Mouse (Mus musculus): ENCODE measurements at regions not wholly inside any gene's neighbourhood (a gene's known extent, or its start where the extent isn't known, plus 50 kb on each side); places are given as distances from the start of the nearest gene placed in this dataset.

DNA sequence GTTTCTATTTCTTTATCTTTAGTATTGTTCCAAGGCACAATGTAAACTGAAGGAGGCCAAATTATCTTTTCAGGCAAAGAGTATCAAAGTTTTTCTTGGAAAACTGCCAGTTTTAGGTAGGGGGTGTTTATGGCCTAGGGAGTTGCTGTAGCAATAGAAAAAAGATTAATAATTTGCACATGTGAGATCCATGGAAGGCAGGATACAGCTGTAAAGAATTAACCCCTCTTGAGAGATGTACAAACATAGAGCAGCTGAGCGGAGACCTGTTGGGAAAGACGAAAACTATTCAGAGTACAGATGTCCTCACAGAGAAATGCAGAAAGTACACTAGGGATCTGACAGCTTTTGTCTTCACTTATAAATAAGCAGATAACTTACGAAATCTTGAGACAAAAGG lies 176.8 kb downstream of the Fign start:
- no peak overlapping the region for H3K27ac ChIP-seq (ENCODE audit: low read depth, low read length)
- H3K4me2 ChIP-seq (ENCODE audit: low read depth): no peak overlapping the region
- no peaks in the 10 kb centered on the region for H3K27me3 ChIP-seq (ENCODE audit: insufficient read depth, low read length)
- H3K9ac ChIP-seq: no peak overlapping the region
- H3K4me1 ChIP-seq (ENCODE audit: insufficient read depth): no peaks in the 10 kb centered on the region
- WGBS: 44% methylated on average over 3 of the region's 3 CpGs
- H3K4me3 ChIP-seq (ENCODE audit: low read depth, low read length): no peak overlapping the region
- H3K9me3 ChIP-seq (ENCODE audit: low read length): no peaks in the 10 kb centered on the region
- TF ChIP-seq CTCF (IDR thresholded peaks at IDR 0.05; ENCODE audit: low read depth): no peak
- no peaks in the 10 kb centered on the region for H3K36me3 ChIP-seq (ENCODE audit: insufficient read depth)
- ATAC-seq (no peak), DNase-seq (no peak)

DNA sequence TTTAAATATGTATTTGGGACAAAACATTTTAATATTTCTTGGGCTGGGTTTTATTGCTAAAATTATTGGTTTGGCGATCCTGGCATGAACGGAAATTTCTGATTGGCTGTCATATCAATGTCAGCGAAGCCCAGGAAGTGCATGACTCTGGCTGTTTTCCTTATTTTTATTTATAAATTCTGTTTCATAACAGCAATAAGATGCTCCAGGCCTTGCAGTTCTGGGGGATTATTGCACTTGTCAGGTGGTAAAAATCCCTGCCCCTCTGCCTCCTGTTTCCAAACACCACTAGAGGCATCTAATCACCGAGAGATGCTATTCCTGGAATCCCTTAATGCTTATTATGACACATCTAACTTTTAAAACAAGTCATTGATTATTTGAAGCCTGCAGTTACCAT lies 177.8 kb downstream of the Fign start:
- TF ChIP-seq CTCF (IDR thresholded peaks at IDR 0.05; ENCODE audit: low read depth): no peak
- no peak for ATAC-seq
- no peaks in the 10 kb centered on the region for H3K4me1 ChIP-seq (ENCODE audit: insufficient read depth)
- WGBS: 92% methylated on average over 4 of the region's 4 CpGs
- H3K4me3 ChIP-seq (ENCODE audit: low read depth, low read length): no peak overlapping the region
- no peak overlapping the region for H3K9ac ChIP-seq
- H3K36me3 ChIP-seq (ENCODE audit: insufficient read depth): no peaks in the 10 kb centered on the region
- no peaks in the 10 kb centered on the region for H3K9me3 ChIP-seq (ENCODE audit: low read length)
- no peak for DNase-seq
- H3K4me2 ChIP-seq (ENCODE audit: low read depth): no peak overlapping the region
- no peaks in the 10 kb centered on the region for H3K27me3 ChIP-seq (ENCODE audit: insufficient read depth, low read length)
- H3K27ac ChIP-seq (ENCODE audit: low read depth, low read length): no peak overlapping the region

DNA sequence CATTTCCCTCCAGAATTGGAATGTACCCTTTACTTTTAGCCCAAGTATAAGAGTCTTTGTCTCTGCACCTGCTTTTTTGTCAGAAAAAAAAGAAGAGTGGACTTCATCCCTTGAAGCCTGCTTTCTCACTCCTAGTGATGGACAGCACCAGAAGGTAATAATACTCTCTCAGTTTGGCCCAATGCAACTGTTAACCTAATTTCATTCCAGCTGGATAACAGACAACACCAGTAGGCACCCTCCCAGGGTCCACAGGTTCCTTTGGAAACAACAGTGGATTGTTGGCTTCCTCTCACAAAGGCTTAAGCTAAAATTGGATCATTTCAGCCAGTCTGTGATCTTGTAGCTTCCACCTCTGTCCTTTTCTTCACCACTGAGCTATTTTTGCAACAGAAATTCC lies 197.2 kb downstream of the Fign start:
- ATAC-seq: no peak
- no peak for TF ChIP-seq CTCF (IDR thresholded peaks at IDR 0.05; ENCODE audit: low read depth)

DNA sequence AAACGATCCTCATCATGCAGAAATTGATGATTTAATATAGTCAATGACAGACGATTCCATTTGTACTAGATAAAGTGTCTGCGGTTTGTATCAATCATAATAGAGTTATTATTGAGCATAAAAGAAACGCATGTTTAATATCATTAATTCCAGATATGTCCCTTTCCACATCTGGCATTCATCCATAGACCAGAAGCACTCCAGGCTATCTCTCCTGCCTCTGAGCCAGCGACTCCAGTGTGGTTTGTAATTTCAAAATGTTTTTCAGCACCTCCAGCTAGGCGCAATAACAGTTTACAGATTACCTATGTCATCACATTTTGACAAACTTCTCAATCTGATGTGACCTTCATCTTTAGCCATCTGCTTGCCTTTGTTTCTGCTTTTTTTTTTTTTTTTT lies 219.4 kb downstream of the Fign start:
- DNase-seq (no peak), ATAC-seq (no peak)
- H3K4me3 ChIP-seq (ENCODE audit: low read depth, low read length): no peak overlapping the region
- 75% methylated on average over 6 of the region's 6 CpGs for WGBS
- H3K36me3 ChIP-seq (ENCODE audit: insufficient read depth): no peaks in the 10 kb centered on the region
- H3K27me3 ChIP-seq (ENCODE audit: insufficient read depth, low read length): no peaks in the 10 kb centered on the region
- no peak overlapping the region for H3K9ac ChIP-seq
- TF ChIP-seq CTCF (IDR thresholded peaks at IDR 0.05; ENCODE audit: low read depth): no peak
- no peaks in the 10 kb centered on the region for H3K4me1 ChIP-seq (ENCODE audit: insufficient read depth)
- no peak overlapping the region for H3K27ac ChIP-seq (ENCODE audit: low read depth, low read length)
- H3K4me2 ChIP-seq (ENCODE audit: low read depth): no peak overlapping the region
- H3K9me3 ChIP-seq (ENCODE audit: low read length): no peaks in the 10 kb centered on the region

More for the DNA sequence above, 197.2 kb downstream of the Fign start:
- no peaks in the 10 kb centered on the region for H3K36me3 ChIP-seq (ENCODE audit: insufficient read depth)
- no peak overlapping the region for H3K4me3 ChIP-seq (ENCODE audit: low read depth, low read length)
- H3K27me3 ChIP-seq (ENCODE audit: insufficient read depth, low read length): no peaks in the 10 kb centered on the region
- no peak overlapping the region for H3K9ac ChIP-seq
- no peak overlapping the region for H3K27ac ChIP-seq (ENCODE audit: low read depth, low read length)
- H3K4me1 ChIP-seq (ENCODE audit: insufficient read depth): no peaks in the 10 kb centered on the region
- no peak overlapping the region for H3K4me2 ChIP-seq (ENCODE audit: low read depth)
- no peaks in the 10 kb centered on the region for H3K9me3 ChIP-seq (ENCODE audit: low read length)
- no peak for DNase-seq

DNA sequence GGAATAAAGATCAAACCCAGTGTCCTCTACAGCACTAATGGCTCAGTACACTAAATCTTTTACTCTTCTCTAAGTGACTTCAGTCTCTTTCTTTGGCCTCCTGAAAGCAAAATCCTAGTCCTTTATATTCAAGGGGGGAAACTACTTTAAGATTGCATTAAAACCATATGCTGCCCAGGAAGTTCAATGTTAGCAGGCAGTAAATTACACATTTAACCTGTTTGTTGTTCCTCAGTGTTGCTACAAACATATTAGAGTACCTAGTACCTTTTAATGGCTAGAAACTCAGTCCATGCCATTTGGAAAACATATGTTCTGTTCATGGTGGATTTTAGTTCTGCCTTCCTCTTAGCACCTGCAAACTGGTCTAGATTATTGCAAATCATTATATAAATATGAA lies 220.5 kb downstream of the Fign start:
- Histone ChIP-seq H3K9ac (no peak overlapping the region), H3K27me3 (ENCODE audit: insufficient read depth, low read length) (no peaks in the 10 kb centered on the region), H3K4me1 (ENCODE audit: insufficient read depth) (no peaks in the 10 kb centered on the region), H3K9me3 (ENCODE audit: low read length) (no peaks in the 10 kb centered on the region), H3K4me2 (ENCODE audit: low read depth) (no peak overlapping the region), H3K36me3 (ENCODE audit: insufficient read depth) (no peaks in the 10 kb centered on the region), H3K4me3 (ENCODE audit: low read depth, low read length) (no peak overlapping the region), H3K27ac (ENCODE audit: low read depth, low read length) (no peak overlapping the region)
- no peak for TF ChIP-seq CTCF (IDR thresholded peaks at IDR 0.05; ENCODE audit: low read depth)
- DNase-seq (no peak), ATAC-seq (no peak)

DNA sequence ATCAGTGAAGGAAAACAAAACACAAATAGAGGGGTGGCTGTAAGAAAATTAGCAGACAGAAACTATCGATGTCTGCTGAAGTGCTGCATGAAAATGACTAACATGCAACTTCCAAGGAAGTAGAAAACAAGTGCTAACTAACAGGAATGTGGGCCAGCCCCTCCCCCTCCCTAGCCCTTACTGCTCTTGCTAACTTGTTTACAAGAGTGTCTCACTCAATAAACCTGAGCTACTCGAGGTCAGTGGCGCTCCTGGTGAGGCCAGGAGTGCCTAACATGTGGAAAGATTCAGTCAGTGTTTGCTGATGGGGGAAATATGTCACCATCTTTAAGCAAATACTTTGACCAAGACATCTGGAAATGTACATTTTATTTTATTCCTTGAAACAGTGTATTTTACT lies 221.5 kb downstream of the Fign start:
- no peaks in the 10 kb centered on the region for H3K4me1 ChIP-seq (ENCODE audit: insufficient read depth)
- H3K36me3 ChIP-seq (ENCODE audit: insufficient read depth): no peaks in the 10 kb centered on the region
- H3K27ac ChIP-seq (ENCODE audit: low read depth, low read length): no peak overlapping the region
- 39% methylated on average over 3 of the region's 3 CpGs for WGBS
- no peak overlapping the region for H3K9ac ChIP-seq
- H3K4me2 ChIP-seq (ENCODE audit: low read depth): no peak overlapping the region
- DNase-seq: no peak
- no peak overlapping the region for H3K4me3 ChIP-seq (ENCODE audit: low read depth, low read length)
- no peaks in the 10 kb centered on the region for H3K27me3 ChIP-seq (ENCODE audit: insufficient read depth, low read length)
- ATAC-seq: no peak
- no peak for TF ChIP-seq CTCF (IDR thresholded peaks at IDR 0.05; ENCODE audit: low read depth)
- H3K9me3 ChIP-seq (ENCODE audit: low read length): no peaks in the 10 kb centered on the region

DNA sequence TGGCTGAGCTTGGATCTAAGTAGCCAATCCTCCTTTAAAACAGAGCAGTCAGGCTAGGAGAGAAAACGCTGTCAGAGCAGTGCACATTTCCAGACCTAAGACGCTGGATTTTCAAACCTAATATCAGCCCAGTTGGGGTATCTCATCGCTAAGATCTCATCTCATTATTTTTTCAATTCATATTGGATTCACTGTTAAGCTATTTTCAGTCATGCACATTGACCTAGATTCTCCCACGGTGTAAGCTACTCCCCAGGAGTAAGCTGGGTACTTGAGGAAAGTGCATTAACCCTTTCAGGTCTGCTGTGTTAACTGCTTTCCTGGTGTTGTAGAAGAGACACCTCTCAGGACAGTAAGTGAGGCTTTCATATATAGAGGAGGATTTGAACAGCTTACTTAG lies 222.7 kb downstream of the Fign start:
- Histone ChIP-seq H3K9me3 (ENCODE audit: low read length) (no peaks in the 10 kb centered on the region), H3K27me3 (ENCODE audit: insufficient read depth, low read length) (no peaks in the 10 kb centered on the region), H3K4me2 (ENCODE audit: low read depth) (no peak overlapping the region), H3K4me3 (ENCODE audit: low read depth, low read length) (no peak overlapping the region), H3K4me1 (ENCODE audit: insufficient read depth) (no peaks in the 10 kb centered on the region), H3K27ac (ENCODE audit: low read depth, low read length) (no peak overlapping the region), H3K36me3 (ENCODE audit: insufficient read depth) (no peaks in the 10 kb centered on the region), H3K9ac (no peak overlapping the region)
- TF ChIP-seq CTCF (IDR thresholded peaks at IDR 0.05; ENCODE audit: low read depth): no peak
- DNase-seq (no peak), ATAC-seq (no peak)
- 27% methylated on average over 4 of the region's 4 CpGs for WGBS

DNA sequence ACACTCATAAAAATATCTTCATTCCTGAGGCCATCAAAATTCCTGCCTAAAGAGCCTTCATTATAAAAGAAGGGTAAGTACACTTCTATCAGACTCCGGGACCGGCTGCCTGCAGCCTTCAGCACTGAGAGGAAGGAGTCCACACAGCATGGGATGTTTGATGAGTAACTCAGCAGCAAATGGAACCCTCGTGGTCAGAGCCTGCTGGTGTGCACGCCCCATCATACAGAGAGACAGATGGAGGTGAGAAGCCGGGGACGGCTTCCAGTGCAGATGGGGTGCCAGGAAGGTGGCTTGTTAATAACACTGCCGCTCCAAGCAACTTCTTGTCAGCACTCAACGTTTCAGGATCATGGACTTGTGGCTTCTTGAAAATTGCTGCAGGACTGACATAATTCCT lies 231.3 kb downstream of the Fign start:
- Histone ChIP-seq H3K4me3 (ENCODE audit: low read depth, low read length) (no peak overlapping the region), H3K9me3 (ENCODE audit: low read length) (no peaks in the 10 kb centered on the region), H3K4me1 (ENCODE audit: insufficient read depth) (no peaks in the 10 kb centered on the region), H3K27me3 (ENCODE audit: insufficient read depth, low read length) (no peaks in the 10 kb centered on the region; the same call in 1 of the 2 replicates), H3K36me3 (ENCODE audit: insufficient read depth) (no peaks in the 10 kb centered on the region), H3K4me2 (ENCODE audit: low read depth) (no peak overlapping the region), H3K27ac (ENCODE audit: low read depth, low read length) (no peak overlapping the region), H3K9ac (no peak overlapping the region)
- 55% methylated on average over 8 of the region's 8 CpGs for WGBS
- no peak for TF ChIP-seq CTCF (IDR thresholded peaks at IDR 0.05; ENCODE audit: low read depth)
- no peak for ATAC-seq
- DNase-seq: no peak
